Mouse (Mus musculus) lung, adult 2 months (tissue): Measurements from ENCODE around the gene Hoxb6.

Source experiments
- CTCF ChIP-seq: fragments of 200-500 bp; IDR thresholded peaks from 2 replicates; pipeline ENCODE4 v1.5.1; 2011; ENCODE audit warnings: mild to moderate bottlenecking, low read length, control low read depth; ENCODE audit not compliant: insufficient read depth
- POLR2A ChIP-seq: fragments of 200-500 bp; IDR thresholded peaks from 2 replicates; pipeline ENCODE4 v1.6.1; 2011; ENCODE audit warnings: low read depth, mild to moderate bottlenecking, control low read depth, low read length, borderline replicate concordance; ENCODE audit errors: extremely low read depth

- TF ChIP-seq CTCF = no peak
- no peak for TF ChIP-seq POLR2A
Measured at GRCm38 (mm10) chr11:96291681-96292564, at the start of gene Hoxb6.
